Mouse (Mus musculus) CH12.LX (cell line): ENCODE measurements around the gene Irf2. TPM values are rescaled to one million over a fixed set of nuclear protein-coding genes. Genes with fewer than 3 reads are reported as not detected.

Source experiments
- DNase-seq: peaks from one replicate; pipeline ENCODE4 v3.0.0-alpha.2; 2013; ENCODE audit errors: extremely low read depth
- H3K27ac ChIP-seq: 2 replicates; pipeline ENCODE4 v1.5.1; 2012; ENCODE audit warnings: low read depth, mild to moderate bottlenecking, control low read depth, moderate library complexity; ENCODE audit not compliant: insufficient read depth
- H3K27me3 ChIP-seq: replicated peaks from 2 replicates; pipeline ENCODE3; 2012; ENCODE audit warnings: inconsistent platforms
- H3K36me3 ChIP-seq, 2 experiments: replicated peaks in 1 of 2; 2 replicates each; pipeline versions ENCODE3 to v1.6.1; 2012; ENCODE audit warnings: inconsistent platforms in 1 of 2, low read length in 1 of 2, mild to moderate bottlenecking in 1 of 2, mixed read lengths in 1 of 2, moderate library complexity in 1 of 2; ENCODE audit not compliant: control insufficient read depth in 1 of 2, insufficient read depth in 1 of 2
- H3K4me1 ChIP-seq, 2 experiments: 2 replicates each; pipeline ENCODE4 v1.6.1; 2012; ENCODE audit warnings: inconsistent platforms in 1 of 2, moderate library complexity in 1 of 2; ENCODE audit not compliant: insufficient read depth in 2 of 2, control insufficient read depth in 1 of 2
- H3K4me2 ChIP-seq: 2 replicates; pipeline ENCODE4 v1.6.1; 2012; ENCODE audit warnings: low read depth, mild to moderate bottlenecking, control low read depth; ENCODE audit not compliant: poor library complexity, insufficient read depth, severe bottlenecking
- H3K4me3 ChIP-seq, 3 experiments: fragments of 150-350 bp in 1 of 3; sonication (generic) in 1 of 3; replicated peaks in 1 of 3; 2 replicates each; pipeline versions ENCODE3 to v1.5.1; 2011 to 2012; ENCODE audit warnings: low read depth in 2 of 3, low read length in 2 of 3, mild to moderate bottlenecking in 2 of 3, moderate library complexity in 2 of 3, control low read depth in 1 of 3, improper control_type of control experiment in 1 of 3, inconsistent platforms in 1 of 3, mixed read lengths in 1 of 3; ENCODE audit not compliant: poor library complexity in 1 of 3
- H3K79me2 ChIP-seq: replicated peaks from 2 replicates; pipeline ENCODE4 v1.6.1; 2012; ENCODE audit warnings: mild to moderate bottlenecking, moderate library complexity; ENCODE audit not compliant: control insufficient read depth, poor library complexity, insufficient read depth, severe bottlenecking; ENCODE audit errors: extremely low read depth
- H3K9ac ChIP-seq: 2 replicates; pipeline ENCODE4 v1.6.1; 2012; ENCODE audit warnings: low read depth, mild to moderate bottlenecking, control low read depth, moderate library complexity; ENCODE audit not compliant: insufficient read depth
- H3K9me3 ChIP-seq: replicated peaks from 2 replicates; pipeline ENCODE3; 2012; ENCODE audit warnings: low read length, inconsistent platforms, mixed read lengths
- E2F4 ChIP-seq: IDR thresholded peaks from 2 replicates; pipeline ENCODE4 v1.6.1; 2011; ENCODE audit warnings: low read depth, low read length, improper control_type of control experiment; ENCODE audit not compliant: insufficient replicate concordance
- ELF1 ChIP-seq: IDR thresholded peaks from 2 replicates; pipeline ENCODE4 v1.6.1; 2014; ENCODE audit warnings: low read depth, mild to moderate bottlenecking, inconsistent platforms, low read length, improper control_type of control experiment
- IRF4 ChIP-seq: IDR thresholded peaks from 2 replicates; pipeline ENCODE4 v1.6.1; 2014; ENCODE audit warnings: low read depth, mild to moderate bottlenecking, inconsistent platforms, low read length, improper control_type of control experiment
- JUN ChIP-seq: IDR thresholded peaks from 2 replicates; pipeline ENCODE4 v1.6.1; 2011; ENCODE audit warnings: low read depth, mild to moderate bottlenecking, low read length, improper control_type of control experiment, moderate library complexity; ENCODE audit not compliant: insufficient read depth
- JUND ChIP-seq: conservative IDR thresholded peaks from 2 replicates; pipeline ENCODE4 v1.6.1; 2011; ENCODE audit warnings: low read depth, low read length, improper control_type of control experiment
- KAT2A ChIP-seq: IDR thresholded peaks from 2 replicates; pipeline ENCODE4 v1.6.1; 2012; ENCODE audit warnings: low read length, improper control_type of control experiment, inconsistent platforms; ENCODE audit not compliant: insufficient replicate concordance
- MAFK ChIP-seq: IDR thresholded peaks from 2 replicates; pipeline ENCODE4 v1.6.1; 2011; ENCODE audit warnings: low read length, improper control_type of control experiment; ENCODE audit not compliant: insufficient replicate concordance
- MAX ChIP-seq: IDR thresholded peaks from 2 replicates; pipeline ENCODE4 v1.6.1; 2011; ENCODE audit warnings: low read length, improper control_type of control experiment
- MAZ ChIP-seq: IDR thresholded peaks from 2 replicates; pipeline ENCODE4 v1.6.1; 2012; ENCODE audit warnings: low read depth, mild to moderate bottlenecking, inconsistent platforms, low read length, improper control_type of control experiment, moderate library complexity
- MEF2A ChIP-seq: IDR thresholded peaks from 2 replicates; pipeline ENCODE4 v1.6.1; 2014; ENCODE audit warnings: low read depth, mild to moderate bottlenecking, inconsistent platforms, low read length, improper control_type of control experiment, borderline replicate concordance
- MYC ChIP-seq: IDR thresholded peaks from 2 replicates; pipeline ENCODE4 v1.6.1; 2011; ENCODE audit warnings: low read depth, mild to moderate bottlenecking, improper control_type of control experiment, low read length
- POLR2A ChIP-seq: IDR thresholded peaks from 2 replicates; pipeline ENCODE4 v1.6.1; 2011; ENCODE audit warnings: low read depth, mild to moderate bottlenecking, improper control_type of control experiment, low read length
- RCOR1 ChIP-seq: conservative IDR thresholded peaks from 2 replicates; pipeline ENCODE4 v1.6.1; 2012; ENCODE audit warnings: low read depth, mild to moderate bottlenecking, inconsistent platforms, low read length, improper control_type of control experiment
- SMC3 ChIP-seq: IDR thresholded peaks from 2 replicates; pipeline ENCODE4 v1.6.1; 2011; ENCODE audit warnings: low read depth, low read length, improper control_type of control experiment
- TBP ChIP-seq: conservative IDR thresholded peaks from 2 replicates; pipeline ENCODE4 v1.6.1; 2011; ENCODE audit warnings: low read depth, low read length, improper control_type of control experiment
- ZC3H11A ChIP-seq: IDR thresholded peaks from 2 replicates; pipeline ENCODE4 v1.6.1; 2012; ENCODE audit warnings: low read depth, mild to moderate bottlenecking, inconsistent platforms, low read length, improper control_type of control experiment
- ZNF384 ChIP-seq: IDR thresholded peaks from 2 replicates; pipeline ENCODE4 v1.6.1; 2012; ENCODE audit warnings: low read depth, low read length, improper control_type of control experiment, inconsistent platforms
- dilution Hi-C: fragments of 300-500 bp; cut with MboI; formaldehyde crosslinking; loops from 2 replicates; pipeline ENCODE4 v1.14.3; 2020; ENCODE audit warnings: low sequenced_read_pairs; ENCODE audit not compliant: extremely low pct_unique_long_range_greater_than_20kb, extremely low pct_ligation_motif_present
- in situ Hi-C: fragments of 300-500 bp; cut with MboI; formaldehyde crosslinking; loops from 3 replicates; pipeline ENCODE4 v1.14.3; 2019; ENCODE audit warnings: low sequenced_read_pairs, low pct_ligation_motif_present, low pct_unique_long_range_greater_than_20kb, mixed read lengths
- polyA plus RNA-seq: library from polyadenylated mRNA; unstranded; fragments of >175 nt; gene quantifications from 2 replicates; pipeline ENCODE4 v1.2.1, GENCODE M21; 2012; ENCODE audit warnings: low read depth; ENCODE audit not compliant: insufficient read length
- total RNA-seq, 2 experiments: library from RNA; depleted of rRNA; stranded (reverse); fragments of 300-350 nt in 1 of 2; fragments of >200 nt in 1 of 2; gene quantifications; 2 replicates each; pipeline ENCODE4 v1.2.3; 2012 to 2014

The Irf2 gene
- total and polyA plus RNA-seq, 3 experiments: 7.1 to 37.4 (median 10.2) TPM

GRCm38 (mm10) chr8:46791664-46792371, 52.3 kb downstream of the Irf2 start:
- H3K27me3 ChIP-seq: no peaks in the 10 kb centered on the region
- dilution Hi-C loops: no loop called here
- H3K9me3 ChIP-seq: peaks cover 3% of the 10 kb centered on the region
- peaks cover 12 to 50% of the 10 kb centered on the region in 2 experiments for H3K36me3 ChIP-seq
- H3K4me1 ChIP-seq: peaks cover 27 to 86% of the 10 kb centered on the region in 2 experiments
- no peak overlapping the region for H3K9ac ChIP-seq
- no peak for DNase-seq
- no peak overlapping the region for H3K27ac ChIP-seq
- H3K79me2 ChIP-seq: peaks cover 32% of the 10 kb centered on the region
- H3K4me2 ChIP-seq: no peak overlapping the region
- in situ Hi-C loops: no loop called here
- TF ChIP-seq JUND (no peak), ZNF384 (peak; percentile 88)
- H3K4me3 ChIP-seq: no peak overlapping the region

- H3K27ac ChIP-seq: no peak overlapping the region
- in situ Hi-C loops (no loop called here), dilution Hi-C loops (no loop called here)
- H3K9me3 ChIP-seq: peaks cover 3% of the 10 kb centered on the region
- H3K36me3 ChIP-seq: peaks cover 15 to 53% of the 10 kb centered on the region in 2 experiments
- H3K79me2 ChIP-seq: peaks cover 27% of the 10 kb centered on the region
- H3K4me2 ChIP-seq: no peak overlapping the region
- TF ChIP-seq SMC3 (no peak), ZC3H11A (no peak), IRF4 (no peak), KAT2A (no peak), RCOR1 (no peak), MYC (no peak), JUN (no peak)
- H3K9ac ChIP-seq: no peak overlapping the region
- peaks cover 27 to 90% of the 10 kb centered on the region in 2 experiments for H3K4me1 ChIP-seq
- no peak for DNase-seq
- H3K27me3 ChIP-seq: no peaks in the 10 kb centered on the region
- H3K4me3 ChIP-seq: no peak overlapping the region
Observed at GRCm38 (mm10) chr8:46792653-46793052, 53.1 kb downstream of the Irf2 start.

GRCm38 (mm10) chr8:46793248-46793647, 53.7 kb downstream of the Irf2 start:
- TF ChIP-seq ZC3H11A: no peak
- TF ChIP-seq POLR2A: no peak
- no peak for TF ChIP-seq MAZ
- TF ChIP-seq MAX: no peak
- TF ChIP-seq MAFK: no peak
- no peak for TF ChIP-seq SMC3
- TF ChIP-seq TBP: no peak
- no peak for TF ChIP-seq ELF1
- no peak for TF ChIP-seq MEF2A
- TF ChIP-seq RCOR1: no peak
- TF ChIP-seq E2F4: no peak

More at GRCm38 (mm10) chr8:46793248-46793647, 53.7 kb downstream of the Irf2 start:
- in situ Hi-C loops: no loop called here
- dilution Hi-C loops: no loop called here
- Histone ChIP-seq H3K36me3 (peaks cover 17 to 59% of the 10 kb centered on the region in 2 experiments), H3K9me3 (peaks cover 3% of the 10 kb centered on the region), H3K4me1 (peaks cover 27 to 94% of the 10 kb centered on the region in 2 experiments), H3K4me3 (no peak overlapping the region), H3K9ac (no peak overlapping the region), H3K27me3 (no peaks in the 10 kb centered on the region), H3K4me2 (no peak overlapping the region), H3K27ac (no peak overlapping the region), H3K79me2 (peaks cover 22% of the 10 kb centered on the region)
- DNase-seq: no peak
